Mouse (Mus musculus) cerebellum, adult 2 months (tissue): ENCODE measurements around the gene Slc38a6. TPM values are rescaled to one million over a fixed set of nuclear protein-coding genes. Genes with fewer than 3 reads are reported as not detected.
A peak's percentile ranks its signal among the peaks of the same experiment; 100 is the strongest.

Experiments
- DNase-seq, 2 experiments: peaks; one replicate each; pipeline ENCODE4 v3.0.0; 2021
- H3K27ac ChIP-seq: fragments of 200-500 bp; 2 replicates; pipeline ENCODE4 v1.5.1; 2012; ENCODE audit warnings: low read length, control low read depth, inconsistent platforms; ENCODE audit not compliant: insufficient read depth
- H3K27me3 ChIP-seq: fragments of 200-500 bp; 2 replicates; pipeline ENCODE4 v1.6.1; 2012; ENCODE audit warnings: inconsistent platforms, mild to moderate bottlenecking, low read length, moderate library complexity; ENCODE audit not compliant: control insufficient read depth, insufficient read depth
- H3K4me1 ChIP-seq: fragments of 200-500 bp; 2 replicates; pipeline ENCODE4 v1.6.1; 2011; ENCODE audit warnings: low read length; ENCODE audit not compliant: control insufficient read depth, insufficient read depth
- H3K4me3 ChIP-seq: fragments of 200-500 bp; replicated peaks from 2 replicates; pipeline ENCODE3; 2011; ENCODE audit warnings: mild to moderate bottlenecking, low read depth, low read length, control low read depth; ENCODE audit not compliant: insufficient read depth
- CTCF ChIP-seq: fragments of 200-500 bp; IDR thresholded peaks from 2 replicates; pipeline ENCODE4 v1.5.1; 2011; ENCODE audit warnings: low read depth, mild to moderate bottlenecking, control low read depth, low read length, moderate library complexity, borderline replicate concordance; ENCODE audit not compliant: insufficient read depth
- POLR2A ChIP-seq: fragments of 200-500 bp; IDR thresholded peaks from 2 replicates; pipeline ENCODE4 v1.6.1; 2011; ENCODE audit warnings: low read length, control low read depth, borderline replicate concordance; ENCODE audit not compliant: insufficient read depth
- WGBS: fragments of 180-500 bp; shearing (Covaris S2); methylation state at CpG from one replicate; pipeline ENCODE4 v1.1.7; 2018; 5-methylcytosine and 5-hydroxymethylcytosine counted together
- polyA plus RNA-seq: library from polyadenylated mRNA; depleted of rRNA; stranded (reverse); fragments of >200 nt; gene quantifications from 2 replicates; pipeline ENCODE4 v1.2.3, GENCODE M21; 2012

Gene Slc38a6
- polyA plus RNA-seq, 1 experiment: 23.6 TPM

DNA sequence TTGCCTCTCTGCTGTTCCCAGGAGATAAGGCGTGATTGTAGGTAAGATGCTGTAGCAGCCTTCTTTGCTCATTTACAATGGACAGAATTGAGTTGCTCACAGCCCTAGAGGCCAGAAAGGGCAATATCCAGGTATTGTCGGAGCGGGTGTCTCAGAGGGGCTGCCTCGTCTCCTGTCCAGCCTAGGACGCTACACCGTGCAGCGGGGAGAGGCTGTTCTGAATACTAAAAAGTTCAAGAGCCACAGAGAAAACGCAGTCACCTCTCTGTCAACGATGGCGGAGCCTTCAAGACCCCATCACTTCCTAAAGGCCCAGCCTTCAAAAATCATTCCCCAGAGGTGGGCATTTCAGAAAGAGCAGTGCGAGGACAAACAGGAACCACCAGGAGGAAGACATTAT is 74.6 kb downstream of the Slc38a6 start:
- no peak overlapping the region for H3K27ac ChIP-seq
- DNase-seq: no peak
- no peak for TF ChIP-seq CTCF
- no peak for TF ChIP-seq POLR2A
- 93% methylated on average over 11 of the region's 11 CpGs for WGBS
- no peaks in the 10 kb centered on the region for H3K27me3 ChIP-seq
- H3K4me3 ChIP-seq: no peak overlapping the region
- peaks cover 3% of the 10 kb centered on the region; the same call in 1 of the 2 replicates for H3K4me1 ChIP-seq

DNA sequence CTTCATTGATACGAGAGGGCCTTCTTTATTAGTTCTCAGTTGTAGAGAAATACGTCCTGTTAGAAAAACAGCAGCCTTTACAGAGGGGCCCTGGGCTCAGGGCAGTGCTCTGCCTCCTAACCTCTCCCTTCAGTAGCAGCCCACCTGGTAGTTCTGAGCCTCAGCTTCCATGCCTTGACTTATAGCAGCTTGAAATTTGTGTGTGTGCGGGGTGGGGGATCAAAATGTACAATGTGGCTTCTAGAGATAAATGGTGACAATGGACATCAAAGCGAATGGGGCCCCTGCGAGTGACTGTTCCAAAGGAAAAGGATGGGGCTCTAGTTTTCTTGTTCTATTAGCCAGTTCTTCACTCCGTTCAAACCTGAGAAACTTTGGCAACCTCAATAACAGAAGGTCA is 76.8 kb downstream of the Slc38a6 start:
- no peak for DNase-seq
- 93% methylated on average over 6 of the region's 6 CpGs for WGBS
- no peak for TF ChIP-seq POLR2A
- no peak for TF ChIP-seq CTCF

DNA sequence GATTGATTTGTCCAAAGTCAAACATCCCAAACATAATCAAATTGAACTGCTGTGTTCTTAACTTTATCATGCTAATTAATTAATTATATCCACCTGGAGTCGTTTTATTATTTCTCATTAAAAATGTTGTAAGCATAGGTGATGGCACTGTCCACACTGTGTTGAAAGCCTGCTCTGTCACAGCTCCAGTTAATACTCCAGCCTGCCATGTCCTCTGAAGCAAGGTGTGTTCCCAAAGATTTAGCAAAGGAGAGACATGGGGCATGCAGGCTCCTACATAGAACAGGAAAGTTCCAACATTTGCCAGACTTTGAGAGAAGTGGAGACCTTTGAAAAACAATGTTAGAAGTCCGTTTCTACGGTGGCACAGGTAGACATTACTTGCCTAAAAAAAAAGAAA is 77.4 kb downstream of the Slc38a6 start:
- Histone ChIP-seq H3K27ac (no peak overlapping the region), H3K4me3 (no peak overlapping the region), H3K4me1 (no peaks in the 10 kb centered on the region), H3K27me3 (no peaks in the 10 kb centered on the region)
- TF ChIP-seq POLR2A: no peak
- TF ChIP-seq CTCF: no peak
- no peak for DNase-seq
- 97% methylated on average over 3 of the region's 3 CpGs for WGBS

More for the DNA sequence above, 76.8 kb downstream of the Slc38a6 start:
- no peak overlapping the region for H3K4me3 ChIP-seq
- H3K4me1 ChIP-seq: no peaks in the 10 kb centered on the region
- H3K27me3 ChIP-seq: no peaks in the 10 kb centered on the region
- H3K27ac ChIP-seq: no peak overlapping the region

DNA sequence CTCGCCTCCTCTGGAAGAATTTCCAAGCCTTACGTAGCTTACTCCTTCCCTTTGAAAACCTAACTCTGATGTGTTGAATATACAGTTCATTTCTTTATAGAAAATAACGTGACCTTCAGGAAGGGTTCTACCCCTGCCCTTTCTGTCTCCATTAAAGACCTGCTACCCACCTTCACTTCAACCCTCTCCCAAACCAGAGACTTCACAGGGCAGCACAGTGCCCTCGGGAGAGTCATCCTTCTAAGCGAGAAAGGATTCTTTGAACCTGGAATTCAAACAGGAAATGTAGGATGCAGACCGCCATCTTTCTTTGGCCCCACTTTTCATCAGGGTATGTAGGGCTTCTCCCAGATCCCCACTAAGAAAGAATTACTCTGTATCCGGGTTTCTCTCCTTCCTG is 80.0 kb downstream of the Slc38a6 start:
- TF ChIP-seq POLR2A (no peak), CTCF (no peak)
- Histone ChIP-seq H3K27me3 (no peaks in the 10 kb centered on the region), H3K4me3 (no peak overlapping the region), H3K4me1 (peaks cover 9% of the 10 kb centered on the region), H3K27ac (no peak overlapping the region)
- no peak for DNase-seq
- WGBS: 93% methylated on average over 7 of the region's 7 CpGs

DNA sequence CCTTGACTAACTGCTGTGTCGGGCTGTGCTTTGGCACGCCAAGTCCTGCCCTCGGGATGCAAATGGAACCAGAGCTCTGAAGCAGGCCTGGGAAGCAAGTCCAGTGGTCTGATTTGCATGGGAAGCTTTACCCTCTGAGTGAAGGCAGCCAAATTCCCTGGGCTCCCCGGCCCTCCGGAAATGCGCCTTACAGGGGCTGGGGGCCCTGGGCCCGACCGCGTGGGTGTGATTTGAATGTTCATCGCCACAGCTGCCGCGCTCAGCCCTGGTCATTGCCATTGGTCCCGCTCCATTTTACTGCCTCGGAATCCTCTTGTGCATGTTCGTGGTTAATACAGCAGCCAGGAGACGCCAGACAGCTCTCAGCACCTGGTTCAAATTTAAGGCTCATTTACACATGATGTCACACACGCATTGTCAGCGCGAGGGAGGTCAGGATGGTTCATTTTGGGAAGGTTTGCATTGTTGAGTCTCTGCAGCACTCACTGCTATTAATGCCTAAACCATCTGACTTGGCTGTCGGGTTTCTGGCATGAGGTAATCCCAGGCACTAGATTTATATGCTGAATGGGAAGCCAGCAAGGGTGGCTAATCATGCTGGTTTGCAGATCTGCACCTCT is 81.0 kb downstream of the Slc38a6 start:
- TF ChIP-seq POLR2A: no peak
- Histone ChIP-seq H3K4me1 (peaks cover 9% of the 10 kb centered on the region), H3K4me3 (no peak overlapping the region), H3K27ac (no peak overlapping the region), H3K27me3 (no peaks in the 10 kb centered on the region)
- DNase-seq: no peak
- WGBS: 35% methylated on average over 20 of the region's 20 CpGs

DNA sequence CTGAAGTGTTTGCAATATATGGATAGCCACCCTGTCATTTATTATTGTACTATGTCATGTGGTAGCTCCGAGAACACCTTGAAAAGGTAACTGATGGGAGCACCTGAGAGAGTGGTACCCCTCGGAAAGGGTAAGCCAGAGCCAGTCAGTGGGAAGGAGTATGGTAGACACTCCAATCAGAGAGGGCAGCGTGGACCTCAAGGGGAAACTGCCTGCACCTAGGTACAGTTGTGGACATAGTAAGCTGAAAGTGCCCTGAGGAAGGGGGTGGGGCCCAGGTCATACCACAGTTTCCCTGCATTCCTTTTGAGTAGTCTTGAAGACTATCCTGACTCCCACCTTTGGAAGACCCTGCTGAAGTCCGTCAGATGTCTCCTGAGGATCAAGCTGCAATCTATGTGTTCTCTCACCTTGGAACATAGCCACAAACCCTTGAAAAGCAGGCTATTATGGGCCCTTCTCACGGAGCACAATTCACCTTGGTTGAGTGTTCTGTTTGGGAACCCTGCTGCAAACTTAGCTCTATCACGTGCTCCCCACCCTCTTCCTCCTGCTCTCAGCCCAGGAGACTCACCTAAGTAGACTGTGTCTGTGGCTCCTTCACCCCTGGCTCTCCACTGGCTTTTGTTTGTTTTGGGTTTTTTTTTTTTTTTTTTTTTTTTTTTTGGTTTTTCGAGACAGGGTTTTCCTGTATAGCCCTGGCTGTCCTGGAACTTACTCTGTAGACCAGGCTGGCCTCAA is 82.5 kb downstream of the Slc38a6 start:
- Histone ChIP-seq H3K4me1 (peaks cover 9% of the 10 kb centered on the region), H3K27ac (no peak overlapping the region), H3K4me3 (no peak overlapping the region), H3K27me3 (no peaks in the 10 kb centered on the region)
- TF ChIP-seq POLR2A (no peak), CTCF (no peak)
- WGBS: 91% methylated on average over 7 of the region's 7 CpGs
- DNase-seq: no peak

DNA sequence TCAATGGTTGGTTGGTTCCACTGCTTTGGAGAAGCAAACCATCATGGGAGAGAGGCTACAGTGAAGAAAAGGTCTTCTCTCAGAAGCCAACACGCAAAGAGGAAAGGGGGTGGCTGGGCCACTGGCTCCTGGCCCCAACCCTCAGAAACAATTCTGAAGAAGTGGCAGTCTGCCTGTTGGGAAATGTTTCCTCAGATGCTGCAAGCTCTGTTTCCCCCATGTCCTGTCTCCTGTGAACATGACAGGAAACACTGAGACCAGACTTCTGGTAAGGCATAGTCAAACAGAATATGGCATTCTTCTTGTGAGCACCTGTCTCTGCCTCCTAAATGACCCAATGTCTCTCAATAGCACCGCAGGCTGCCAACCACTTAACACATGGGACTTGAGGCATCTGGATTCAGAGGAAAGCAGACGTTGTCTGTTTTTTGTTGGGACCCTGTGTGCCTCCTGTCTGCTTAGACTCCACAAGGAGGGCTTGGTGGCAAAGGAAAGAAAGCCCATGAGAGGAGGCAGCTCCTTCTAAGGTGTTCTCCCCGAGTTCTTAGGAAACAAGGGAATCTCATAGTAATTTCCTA is 83.9 kb downstream of the Slc38a6 start:
- no peaks in the 10 kb centered on the region for H3K27me3 ChIP-seq
- H3K27ac ChIP-seq: no peak overlapping the region
- no peak overlapping the region for H3K4me3 ChIP-seq
- peaks cover 9% of the 10 kb centered on the region for H3K4me1 ChIP-seq
- no peak for TF ChIP-seq POLR2A
- no peak for TF ChIP-seq CTCF
- WGBS: 58% methylated on average over 4 of the region's 4 CpGs
- DNase-seq: no peak

DNA sequence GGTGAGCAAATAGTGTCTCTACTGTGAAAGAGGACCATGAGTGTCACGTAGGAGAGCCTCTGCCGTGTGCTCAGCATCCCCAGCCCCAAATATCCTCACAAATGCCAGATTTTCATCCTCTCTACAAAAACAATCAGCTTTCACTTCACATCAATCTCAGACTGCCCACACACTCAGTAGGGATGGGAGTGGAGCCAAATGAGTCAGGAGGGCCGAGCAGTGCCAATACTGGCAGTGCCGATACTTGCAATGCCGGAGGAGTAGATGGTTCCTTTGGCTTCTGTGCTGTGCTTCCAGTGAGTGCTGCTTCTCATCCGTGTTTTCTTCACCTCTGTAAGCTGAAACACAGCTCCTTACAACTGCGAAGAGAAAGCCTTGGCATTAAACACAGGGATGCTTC is 84.6 kb downstream of the Slc38a6 start:
- Histone ChIP-seq H3K4me3 (peak overlapping the region; percentile 12), H3K27me3 (no peaks in the 10 kb centered on the region), H3K4me1 (peaks cover 9% of the 10 kb centered on the region), H3K27ac (no peak overlapping the region)
- TF ChIP-seq POLR2A: no peak
- no peak for TF ChIP-seq CTCF
- DNase-seq: peak; percentile 66 to 78
- WGBS: 13% methylated on average over 7 of the region's 7 CpGs
